In the genomic region with DNA sequence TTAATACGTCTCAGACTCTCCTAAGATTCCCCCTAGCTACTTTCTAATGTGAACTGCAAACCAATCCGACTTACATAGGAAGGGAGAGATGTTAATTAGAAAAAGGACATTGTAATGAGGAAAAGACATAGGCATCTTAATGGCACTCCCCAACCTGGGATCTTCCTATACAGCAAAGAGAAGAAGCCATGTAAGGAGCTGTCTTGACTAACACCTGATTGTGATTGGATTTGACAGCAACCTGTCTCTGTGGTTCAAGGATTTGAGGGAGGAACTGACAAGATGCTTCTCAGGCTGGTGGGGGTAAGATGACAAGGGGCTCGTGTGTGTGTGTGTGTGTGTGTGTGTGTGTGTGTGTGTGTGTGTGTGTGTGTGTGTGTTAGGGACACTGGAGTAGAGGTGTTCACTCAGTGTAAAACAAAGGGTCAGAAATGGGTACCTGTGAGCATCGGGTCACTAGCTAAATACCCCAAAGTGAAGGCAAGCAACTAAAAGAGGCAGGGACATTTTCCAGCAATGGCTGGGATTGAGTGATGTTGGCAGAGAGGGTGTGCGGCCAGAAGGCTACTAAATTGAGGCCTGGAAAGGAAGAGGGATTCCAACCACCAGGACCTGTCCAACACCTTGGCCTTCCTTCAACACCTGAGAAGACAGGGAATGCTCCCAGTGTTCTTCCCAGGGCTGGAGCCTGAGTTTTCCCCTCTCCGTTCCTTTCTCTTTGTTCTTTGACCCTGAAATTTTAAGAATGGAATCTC, we compare ENCODE assay signal across 9 mouse cellular contexts. TPM values are rescaled to one million over a fixed set of nuclear protein-coding genes. Genes with fewer than 3 reads are reported as not detected.
DNase-seq lines count a peak whose midpoint lies in the region; ATAC-seq and TF ChIP-seq lines count a peak whose summit lies in the region.
"Had no signal": no experiment of that assay in that cellular context is flagged by ENCODE, and none has a peak within 500 bp of the region (broad histone marks: within the 10 kb centered on the region; RNA-seq: fewer than 3 reads in every experiment).

No protein-coding gene starts in this region.

- peaks cover 16% of the 10 kb centered on the region for H3K27me3 ChIP-seq in midbrain, embryonic 11.5 days (ENCODE audit: control insufficient read depth, insufficient read depth, low read length)
- H3K27me3 ChIP-seq in midbrain, embryonic 10.5 days (ENCODE audit: low read depth, poor library complexity, severe bottlenecking), result peaks cover 31% of the 10 kb centered on the region
- H3K27me3 ChIP-seq in limb, embryonic 10.5 days (ENCODE audit: low read depth, poor library complexity, severe bottlenecking), result peaks cover 43% of the 10 kb centered on the region

- H3K9ac ChIP-seq in midbrain, embryonic 11.5 days (ENCODE audit: low read length), result no peak overlapping the region; the same call in 1 of the 2 replicates

- WGBS in midbrain, embryonic 11.5 days, result 27% methylated on average over 6 of the region's 6 CpGs
- WGBS in midbrain, embryonic 10.5 days, result 40% methylated on average over 6 of the region's 6 CpGs
- WGBS in limb, embryonic 10.5 days, result 39% methylated on average over 6 of the region's 6 CpGs

- no peaks in the 10 kb centered on the region for H3K36me3 ChIP-seq in midbrain, embryonic 11.5 days (ENCODE audit: control insufficient read depth, insufficient read depth, low read length)
- H3K36me3 ChIP-seq in midbrain, embryonic 10.5 days, result no peaks in the 10 kb centered on the region
- no peaks in the 10 kb centered on the region for H3K36me3 ChIP-seq in limb, embryonic 10.5 days

- H3K4me3 ChIP-seq in midbrain, embryonic 11.5 days (ENCODE audit: low read depth, low read length), result no peak overlapping the region
- H3K4me3 ChIP-seq in midbrain, embryonic 10.5 days, result no peak overlapping the region
- peak overlapping the region; percentile 76; the same call in 1 of the 2 replicates for H3K4me3 ChIP-seq in cortical plate, adult 2 months (ENCODE audit: insufficient read depth, low read length)
- peak overlapping the region; percentile 73; the same call in 1 of the 2 replicates for H3K4me3 ChIP-seq in limb, embryonic 10.5 days

- H3K4me1 ChIP-seq in midbrain, embryonic 11.5 days (ENCODE audit: control insufficient read depth, insufficient read depth, low read length), result peaks cover 2% of the 10 kb centered on the region
- peaks cover 20% of the 10 kb centered on the region for H3K4me1 ChIP-seq in midbrain, embryonic 10.5 days
- peaks cover 1% of the 10 kb centered on the region; the same call in 1 of the 2 replicates for H3K4me1 ChIP-seq in cortical plate, adult 2 months (ENCODE audit: control insufficient read depth, insufficient read depth, low read length)
- H3K4me1 ChIP-seq in limb, embryonic 10.5 days, result peaks cover 18% of the 10 kb centered on the region

- peak overlapping the region; percentile 99 for H3K4me2 ChIP-seq in midbrain, embryonic 11.5 days

- intact Hi-C loops in left cerebral cortex, postnatal 25 days (cut with DNase I), result loop anchor here (5.0 kb wide), 1 partner anchor 207 kb away; no protein-coding TSS in a partner anchor

- H3K9me3 ChIP-seq in midbrain, embryonic 11.5 days (ENCODE audit: control insufficient read depth, low read length), result no peaks in the 10 kb centered on the region
- H3K9me3 ChIP-seq in midbrain, embryonic 10.5 days (replicated peaks), result no peaks in the 10 kb centered on the region
- H3K9me3 ChIP-seq in limb, embryonic 10.5 days (replicated peaks), result no peaks in the 10 kb centered on the region

- no peak for ATAC-seq in midbrain, embryonic 11.5 days (ENCODE audit: low FRiP score)

- TF ChIP-seq POLR2A in cortical plate, adult 2 months (IDR thresholded peaks at IDR 0.05; ENCODE audit: extremely low read depth, insufficient read depth, low read length), result no peak

- DNase-seq in midbrain, embryonic 11.5 days (ENCODE audit: low spot score, missing footprints), result peak; percentile 85
- no peak for DNase-seq in midbrain, embryonic 10.5 days (ENCODE audit: low spot score)
- DNase-seq in limb, embryonic 10.5 days (ENCODE audit: low spot score), result no peak
- no peak for DNase-seq in right cerebral cortex, postnatal 4 days
- no peak for DNase-seq in lung, adult 18-20 months
- DNase-seq in left cerebral cortex, postnatal 25 days (ENCODE audit: low spot score in 2 of 2), result no peak
- DNase-seq: thymus, postnatal 25 days had no signal

- no peak for TF ChIP-seq CTCF in cortical plate, adult 2 months (IDR thresholded peaks at IDR 0.05; ENCODE audit: extremely low read depth, insufficient read depth, low read length)

- H3K27ac ChIP-seq in midbrain, embryonic 11.5 days (ENCODE audit: low read depth, low read length), result no peak overlapping the region
- no peak overlapping the region for H3K27ac ChIP-seq in midbrain, embryonic 10.5 days (replicated peaks)
- no peak overlapping the region for H3K27ac ChIP-seq in cortical plate, adult 2 months (ENCODE audit: insufficient read depth, low read length)
- H3K27ac ChIP-seq in limb, embryonic 10.5 days, result no peak overlapping the region

RNA-seq across cellular contexts. Expression of a gene that starts 0.7 kb away (rescaled TPM):
- 2.8 and 2.9 TPM in 2 replicates for polyA plus RNA-seq in midbrain, embryonic 11.5 days (2014; fragmentation: Nextera tagmentation; extraction: Ambion mirVana)
- polyA plus RNA-seq in midbrain, embryonic 10.5 days (2016; fragmentation: Nextera tagmentation; extraction: Ambion mirVana), result 1.9 and 3.6 TPM in 2 replicates
- 13.6 and 14.8 TPM in 2 replicates for polyA plus RNA-seq in cortical plate, adult 2 months (2012; rRNA removed)
- polyA plus RNA-seq in limb, embryonic 10.5 days (2016; fragmentation: Nextera tagmentation; extraction: Ambion mirVana), result 0.94 and 1.0 TPM in 2 replicates
- total RNA-seq in left cerebral cortex, postnatal 25 days (2021), result 10 to 100 TPM; 30.1 to 35.6 TPM
- total RNA-seq: MEL had no signal

Comparison
In these comparisons a context has a peak if more than half of its experiments do, and no peak if none do; other contexts are left out.
1. H3K4me3 ChIP-seq: peak in cortical plate, adult 2 months (single experiment) and limb, embryonic 10.5 days (single experiment); none in midbrain, embryonic 11.5 days (single experiment) and midbrain, embryonic 10.5 days (single experiment).